Mouse (Mus musculus): Measurements from ENCODE around the gene Gm4133. TPM values are rescaled to one million over a fixed set of nuclear protein-coding genes. Genes with fewer than 3 reads are reported as not detected.
"Not testable (repeated sequence)": the region's sequence is repeated elsewhere in the genome, so short reads cannot be mapped to it uniquely, and the experiment has no call there.

Gene Gm4133
- total RNA-seq (2021) = not detected

DNA sequence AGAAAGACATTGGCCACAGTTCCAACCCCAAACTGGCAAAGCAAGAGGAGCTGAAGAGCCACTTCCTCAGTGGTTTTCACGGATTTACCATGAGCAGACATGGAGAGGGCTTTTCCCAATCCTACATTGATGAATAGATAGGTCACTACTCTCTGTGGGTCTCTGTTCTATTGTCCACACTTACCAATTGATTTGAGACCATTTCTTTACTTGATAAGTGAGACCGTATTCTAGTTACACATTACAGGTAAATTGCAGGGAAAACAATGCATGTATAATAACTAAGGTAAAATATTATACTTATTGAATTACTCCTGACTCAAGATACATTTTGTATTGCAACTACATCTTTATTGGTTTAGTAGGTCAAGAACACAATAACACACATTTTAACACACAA is at the start of gene Gm4133:
Gm4133 (minus strand) TSS at position 101 of the 400 bp plus-strand sequence.
- intact Hi-C loops (cut with DNase I); DNase-seq: not testable (repeated sequence)

DNA sequence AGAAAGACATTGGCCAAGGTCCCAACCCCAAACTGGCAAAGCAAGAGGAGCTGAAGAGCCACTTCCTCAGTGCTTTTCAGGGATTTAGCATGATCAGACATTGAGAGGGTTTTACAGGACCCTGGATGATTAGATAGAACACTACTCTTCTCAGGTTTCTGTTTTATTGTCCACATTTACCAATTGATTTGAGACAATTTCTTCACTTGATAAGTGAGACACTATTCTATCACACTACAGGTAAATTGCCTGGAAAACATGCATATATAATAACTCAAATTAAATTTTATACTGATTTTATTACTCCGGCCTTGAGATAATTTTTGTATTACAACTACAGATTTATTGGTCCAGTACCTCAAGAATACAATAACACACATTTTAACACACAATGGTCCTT is 41.4 kb upstream of the Gm4133 start, which contains the start of gene Gm5728:
Gm5728 (minus strand) TSS at position 101 of the 400 bp plus-strand sequence.
- DNase-seq; intact Hi-C loops (cut with DNase I): not testable (repeated sequence)

Other genes starting within 250 kb of the Gm4133 start
- gene Vmn1r91, start 234.4 kb downstream of the Gm4133 start, total RNA-seq (2021) = not detected
- gene Gm16442, start 211.5 kb downstream of the Gm4133 start, total RNA-seq (2021) = not detected
- not detected for gene Vmn1r93, start 195.0 kb downstream of the Gm4133 start, total RNA-seq (2021)
- not detected for gene Vmn1r94, start 165.7 kb downstream of the Gm4133 start, total RNA-seq (2021)
- not detected for gene Vmn1r95, start 140.4 kb downstream of the Gm4133 start, total RNA-seq (2021)
- not detected for gene Gm6164, start 128.5 kb downstream of the Gm4133 start, total RNA-seq (2021)
- gene Gm4498, start 100.2 kb downstream of the Gm4133 start, total RNA-seq (2021) = not detected
- gene Gm5890, start 71.2 kb downstream of the Gm4133 start, total RNA-seq (2021) = not detected
- not detected for gene Gm5728, start 41.3 kb upstream of the Gm4133 start, total RNA-seq (2021)
- not detected for gene Vmn1r100, start 83.9 kb upstream of the Gm4133 start, total RNA-seq (2021)
- gene Vmn1r101, start 108.5 kb upstream of the Gm4133 start, total RNA-seq (2021) = not detected
- gene Gm10670, start 140.9 kb upstream of the Gm4133 start, total RNA-seq (2021) = not detected
- gene Vmn1r103, start 176.5 kb upstream of the Gm4133 start, total RNA-seq (2021) = not detected
- not detected for gene Vmn1r104, start 199.8 kb upstream of the Gm4133 start, total RNA-seq (2021)
- gene Gm5726, start 211.7 kb upstream of the Gm4133 start, total RNA-seq (2021) = not detected
- not detected for gene Gm4141, start 242.2 kb upstream of the Gm4133 start, total RNA-seq (2021)